Mouse (Mus musculus) kidney, adult 2 months (tissue): ENCODE data around the gene Kcnip4. TPM values are rescaled to one million over a fixed set of nuclear protein-coding genes. Genes with fewer than 3 reads are reported as not detected.

ENCODE experiments used
- DNase-seq: peaks from one replicate; pipeline ENCODE4 v3.0.0; 2021
- H3K27ac ChIP-seq: fragments of 200-500 bp; 2 replicates; pipeline ENCODE4 v1.5.1; 2012; ENCODE audit warnings: low read depth, low read length, control low read depth, inconsistent platforms; ENCODE audit not compliant: insufficient read depth
- H3K27me3 ChIP-seq: fragments of 200-500 bp; replicated peaks from 2 replicates; pipeline ENCODE4 v1.6.1; 2012; ENCODE audit warnings: mild to moderate bottlenecking, moderate library complexity, low read length, inconsistent platforms; ENCODE audit not compliant: control insufficient read depth, insufficient read depth
- H3K36me3 ChIP-seq: fragments of 200-500 bp; 2 replicates; pipeline ENCODE4 v1.6.1; 2012; ENCODE audit warnings: mild to moderate bottlenecking, moderate library complexity, low read length, inconsistent platforms; ENCODE audit not compliant: control insufficient read depth, insufficient read depth
- H3K4me1 ChIP-seq: fragments of 200-500 bp; 2 replicates; pipeline ENCODE4 v1.6.1; 2011; ENCODE audit warnings: low read length; ENCODE audit not compliant: control insufficient read depth, insufficient read depth
- H3K4me3 ChIP-seq: fragments of 200-500 bp; 2 replicates; pipeline ENCODE4 v1.5.1; 2011; ENCODE audit warnings: mild to moderate bottlenecking, low read depth, low read length, control low read depth; ENCODE audit not compliant: insufficient read depth
- CTCF ChIP-seq: fragments of 200-500 bp; conservative IDR thresholded peaks from 2 replicates; pipeline ENCODE4 v1.5.1; 2011; ENCODE audit warnings: low read depth, mild to moderate bottlenecking, control low read depth, low read length, moderate library complexity, mixed read lengths; ENCODE audit not compliant: insufficient read depth, insufficient read length
- POLR2A ChIP-seq: fragments of 200-500 bp; IDR thresholded peaks from one replicate; pipeline ENCODE4 v1.6.1; 2011; ENCODE audit warnings: low read depth, low read length, control low read depth
- WGBS: fragments of 180-500 bp; shearing (Covaris S2); methylation state at CpG from one replicate; pipeline ENCODE4 v1.1.7; 2018; 5-methylcytosine and 5-hydroxymethylcytosine counted together
- polyA plus RNA-seq: library from polyadenylated mRNA; depleted of rRNA; stranded (reverse); fragments of >200 nt; gene quantifications from 2 replicates; pipeline ENCODE4 v1.2.3, GENCODE M21; 2012

Gene Kcnip4
- polyA plus RNA-seq, 1 experiment = 0.13 TPM

- no peaks in the 10 kb centered on the region for H3K36me3 ChIP-seq
- H3K27me3 ChIP-seq = no peaks in the 10 kb centered on the region
- no peak overlapping the region for H3K27ac ChIP-seq
- TF ChIP-seq POLR2A = no peak
- TF ChIP-seq CTCF = no peak
- DNase-seq = no peak
- H3K4me1 ChIP-seq = no peaks in the 10 kb centered on the region
- H3K4me3 ChIP-seq = no peak overlapping the region
These were observed 936.7 kb downstream of the Kcnip4 start for GRCm38 (mm10) chr5:48588014-48588413.

- H3K4me3 ChIP-seq = no peak overlapping the region
- DNase-seq = no peak
- WGBS = 57% methylated on average over 1 of the region's 1 CpGs
- H3K4me1 ChIP-seq = no peaks in the 10 kb centered on the region
- H3K27ac ChIP-seq = no peak overlapping the region
- TF ChIP-seq POLR2A (no peak), CTCF (no peak)
- no peaks in the 10 kb centered on the region for H3K27me3 ChIP-seq
- H3K36me3 ChIP-seq = no peaks in the 10 kb centered on the region
These were observed 941.3 kb downstream of the Kcnip4 start for GRCm38 (mm10) chr5:48583431-48583830.

- Histone ChIP-seq H3K27ac (no peak overlapping the region), H3K4me1 (no peaks in the 10 kb centered on the region), H3K27me3 (no peaks in the 10 kb centered on the region), H3K4me3 (no peak overlapping the region), H3K36me3 (no peaks in the 10 kb centered on the region)
- TF ChIP-seq CTCF (no peak), POLR2A (no peak)
- DNase-seq = no peak
- WGBS = 56% methylated on average over 3 of the region's 3 CpGs
These were observed 960.6 kb downstream of the Kcnip4 start for GRCm38 (mm10) chr5:48563996-48564587.

GRCm38 (mm10) chr5:48551753-48552152, 973.0 kb downstream of the Kcnip4 start:
- H3K36me3 ChIP-seq = no peaks in the 10 kb centered on the region
- no peaks in the 10 kb centered on the region for H3K4me1 ChIP-seq
- no peaks in the 10 kb centered on the region for H3K27me3 ChIP-seq
- no peak for DNase-seq
- H3K27ac ChIP-seq = no peak overlapping the region
- 82% methylated on average over 4 of the region's 4 CpGs for WGBS
- no peak for TF ChIP-seq CTCF
- no peak overlapping the region for H3K4me3 ChIP-seq

GRCm38 (mm10) chr5:48545825-48546224, 978.9 kb downstream of the Kcnip4 start:
- TF ChIP-seq CTCF (no peak), POLR2A (no peak)
- no peak overlapping the region for H3K27ac ChIP-seq
- no peaks in the 10 kb centered on the region for H3K4me1 ChIP-seq
- no peak for DNase-seq
- no peak overlapping the region for H3K4me3 ChIP-seq
- WGBS = 74% methylated on average over 3 of the region's 3 CpGs
- no peaks in the 10 kb centered on the region for H3K27me3 ChIP-seq
- H3K36me3 ChIP-seq = no peaks in the 10 kb centered on the region

GRCm38 (mm10) chr5:48544784-48545734, 979.6 kb downstream of the Kcnip4 start:
- no peaks in the 10 kb centered on the region for H3K4me1 ChIP-seq
- H3K36me3 ChIP-seq = no peaks in the 10 kb centered on the region
- H3K27me3 ChIP-seq = no peaks in the 10 kb centered on the region
- no peak overlapping the region for H3K27ac ChIP-seq
- WGBS = 41% methylated on average over 5 of the region's 5 CpGs
- TF ChIP-seq POLR2A = no peak
- no peak for TF ChIP-seq CTCF
- no peak for DNase-seq
- no peak overlapping the region for H3K4me3 ChIP-seq

- no peak for TF ChIP-seq POLR2A
- TF ChIP-seq CTCF = no peak
These were observed 1006.7 kb downstream of the Kcnip4 start for GRCm38 (mm10) chr5:48518035-48518434.

More at GRCm38 (mm10) chr5:48518035-48518434, 1006.7 kb downstream of the Kcnip4 start:
- H3K36me3 ChIP-seq = no peaks in the 10 kb centered on the region
- H3K4me3 ChIP-seq = no peak overlapping the region
- H3K4me1 ChIP-seq = no peaks in the 10 kb centered on the region
- 73% methylated on average over 4 of the region's 4 CpGs for WGBS
- H3K27me3 ChIP-seq = no peaks in the 10 kb centered on the region
- no peak for DNase-seq
- H3K27ac ChIP-seq = no peak overlapping the region
